Comparison of ENCODE assay signal across 18 mouse cellular contexts in genomic region chr6:107713051-107713450, GRCm38 (mm10).
DNase-seq lines count a peak whose midpoint lies in the region; ATAC-seq and TF ChIP-seq lines count a peak whose summit lies in the region.
"Had no signal": no experiment of that assay in that cellular context is flagged by ENCODE, and none has a peak within 500 bp of the region (broad histone marks: within the 10 kb centered on the region; RNA-seq: fewer than 3 reads in every experiment).

No protein-coding gene starts in this region.

- 5% methylated on average over 6 of the region's 6 CpGs for WGBS in forebrain, embryonic 10.5 days
- 11% methylated on average over 6 of the region's 6 CpGs for WGBS in forebrain, postnatal 0 days
- WGBS in embryonic facial prominence, embryonic 12.5 days, result 15% methylated on average over 6 of the region's 6 CpGs
- WGBS in hindbrain, embryonic 16.5 days, result 31% methylated on average over 6 of the region's 6 CpGs

- DNase-seq in forebrain, embryonic 10.5 days (ENCODE audit: extremely low spot score, low spot score), result peak; percentile 69
- no peak for DNase-seq in forebrain, postnatal 0 days
- DNase-seq in R1 (ENCODE audit: low read depth, low spot score), result peak; percentile 40
- DNase-seq in cerebellum, postnatal 36 days, result no peak
- DNase-seq in heart, adult 8-10 months (ENCODE audit: low spot score), result no peak
- no peak for DNase-seq in cerebellum, adult 18-20 months
- DNase-seq: cerebellum, adult 11-12 months; gastrocnemius, postnatal 10 days; heart, postnatal 14 days; kidney, postnatal 10 days; liver, postnatal 0 days; lung, postnatal 4 days; thymus, postnatal 25 days had no signal

- peak overlapping the region; percentile 19; the same call in 1 of the 2 replicates for H3K4me3 ChIP-seq in forebrain, embryonic 10.5 days
- no peak overlapping the region for H3K4me3 ChIP-seq in forebrain, postnatal 0 days (ENCODE audit: low read depth, low read length)
- no peak overlapping the region for H3K4me3 ChIP-seq in embryonic facial prominence, embryonic 12.5 days
- no peak overlapping the region for H3K4me3 ChIP-seq in hindbrain, embryonic 16.5 days (ENCODE audit: low read length)
- H3K4me3 ChIP-seq: heart, embryonic 10.5 days; stomach, embryonic 15.5 days had no signal

- H3K4me2 ChIP-seq in forebrain, postnatal 0 days (ENCODE audit: low read depth), result no peak overlapping the region
- no peak overlapping the region for H3K4me2 ChIP-seq in embryonic facial prominence, embryonic 12.5 days (replicated peaks)
- no peak overlapping the region for H3K4me2 ChIP-seq in hindbrain, embryonic 16.5 days (ENCODE audit: low read length)
- H3K4me2 ChIP-seq: stomach, embryonic 15.5 days had no signal

- no peaks in the 10 kb centered on the region for H3K27me3 ChIP-seq in forebrain, embryonic 10.5 days (ENCODE audit: poor library complexity, severe bottlenecking)
- no peaks in the 10 kb centered on the region for H3K27me3 ChIP-seq in forebrain, postnatal 0 days (ENCODE audit: insufficient read depth, low read length)
- no peaks in the 10 kb centered on the region for H3K27me3 ChIP-seq in embryonic facial prominence, embryonic 12.5 days
- H3K27me3 ChIP-seq in hindbrain, embryonic 16.5 days (replicated peaks; ENCODE audit: control insufficient read depth, insufficient read depth, low read length), result no peaks in the 10 kb centered on the region
- H3K27me3 ChIP-seq: stomach, embryonic 15.5 days had no signal

- no peak overlapping the region for H3K9ac ChIP-seq in forebrain, postnatal 0 days
- no peak overlapping the region for H3K9ac ChIP-seq in embryonic facial prominence, embryonic 12.5 days
- no peak overlapping the region for H3K9ac ChIP-seq in hindbrain, embryonic 16.5 days (ENCODE audit: low read depth, low read length)
- H3K9ac ChIP-seq: liver, postnatal 0 days; stomach, embryonic 15.5 days had no signal

- no peak for ATAC-seq in forebrain, postnatal 0 days
- ATAC-seq in embryonic facial prominence, embryonic 12.5 days (ENCODE audit: insufficient number of reproducible peaks, insufficient read depth, low FRiP score, low TSS enrichment), result 0 out of 2 replicates have a peak, but pooled peaks have one; percentile 3
- peak; percentile 28; the same call in 1 of the 2 replicates for ATAC-seq in hindbrain, embryonic 16.5 days
- ATAC-seq: intestine, embryonic 16.5 days; liver, postnatal 0 days had no signal

- H3K27ac ChIP-seq in forebrain, embryonic 10.5 days, result peak overlapping the region; percentile 85
- no peak overlapping the region for H3K27ac ChIP-seq in forebrain, postnatal 0 days (ENCODE audit: low read depth, low read length)
- H3K27ac ChIP-seq in embryonic facial prominence, embryonic 12.5 days, result no peak overlapping the region
- no peak overlapping the region for H3K27ac ChIP-seq in hindbrain, embryonic 16.5 days (ENCODE audit: low read depth, low read length)
- H3K27ac ChIP-seq: heart, embryonic 10.5 days; stomach, embryonic 15.5 days had no signal

- TF ChIP-seq CTCF in forebrain, postnatal 0 days (IDR thresholded peaks at IDR 0.05; ENCODE audit: low read depth), result no peak

- no peaks in the 10 kb centered on the region for H3K36me3 ChIP-seq in forebrain, embryonic 10.5 days (replicated peaks)
- H3K36me3 ChIP-seq in forebrain, postnatal 0 days (ENCODE audit: insufficient read depth), result no peaks in the 10 kb centered on the region
- H3K36me3 ChIP-seq in embryonic facial prominence, embryonic 12.5 days, result no peaks in the 10 kb centered on the region
- no peaks in the 10 kb centered on the region for H3K36me3 ChIP-seq in hindbrain, embryonic 16.5 days (ENCODE audit: control insufficient read depth, insufficient read depth, low read length)
- H3K36me3 ChIP-seq: heart, embryonic 10.5 days; stomach, embryonic 15.5 days had no signal

- H3K4me1 ChIP-seq in forebrain, embryonic 10.5 days, result peaks cover 56% of the 10 kb centered on the region
- H3K4me1 ChIP-seq in forebrain, postnatal 0 days (ENCODE audit: insufficient read depth), result peaks cover 16% of the 10 kb centered on the region
- H3K4me1 ChIP-seq in embryonic facial prominence, embryonic 12.5 days, result 0 out of 2 replicates have a peak, but pooled peaks cover 4% of the 10 kb centered on the region
- no peaks in the 10 kb centered on the region for H3K4me1 ChIP-seq in hindbrain, embryonic 16.5 days (ENCODE audit: control insufficient read depth, insufficient read depth, low read depth, low read length)
- H3K4me1 ChIP-seq: heart, embryonic 10.5 days; stomach, embryonic 15.5 days had no signal

- no peaks in the 10 kb centered on the region for H3K9me3 ChIP-seq in forebrain, embryonic 10.5 days
- H3K9me3 ChIP-seq in forebrain, postnatal 0 days (ENCODE audit: low read length), result no peaks in the 10 kb centered on the region
- no peaks in the 10 kb centered on the region for H3K9me3 ChIP-seq in embryonic facial prominence, embryonic 12.5 days
- H3K9me3 ChIP-seq in hindbrain, embryonic 16.5 days (ENCODE audit: control insufficient read depth, low read length), result no peaks in the 10 kb centered on the region
- H3K9me3 ChIP-seq: heart, embryonic 10.5 days; stomach, embryonic 15.5 days had no signal

Comparison
In these comparisons a context has a peak if more than half of its experiments do, and no peak if none do; other contexts are left out.
1. DNase-seq: peak in forebrain, embryonic 10.5 days (single experiment) and R1 (single experiment); none in forebrain, postnatal 0 days (single experiment), cerebellum, postnatal 36 days (0 of 2), heart, adult 8-10 months (single experiment) and cerebellum, adult 18-20 months (0 of 2).